Mouse (Mus musculus) frontal cortex, postnatal 10 days (tissue): ENCODE results near the gene Arsj.

Experiments used
- DNase-seq, 2 experiments: peaks; one replicate each; pipeline ENCODE4 v3.0.0; 2022; ENCODE audit warnings: low spot score in 2 of 2, mixed read lengths in 1 of 2

Arsj gene

DNA sequence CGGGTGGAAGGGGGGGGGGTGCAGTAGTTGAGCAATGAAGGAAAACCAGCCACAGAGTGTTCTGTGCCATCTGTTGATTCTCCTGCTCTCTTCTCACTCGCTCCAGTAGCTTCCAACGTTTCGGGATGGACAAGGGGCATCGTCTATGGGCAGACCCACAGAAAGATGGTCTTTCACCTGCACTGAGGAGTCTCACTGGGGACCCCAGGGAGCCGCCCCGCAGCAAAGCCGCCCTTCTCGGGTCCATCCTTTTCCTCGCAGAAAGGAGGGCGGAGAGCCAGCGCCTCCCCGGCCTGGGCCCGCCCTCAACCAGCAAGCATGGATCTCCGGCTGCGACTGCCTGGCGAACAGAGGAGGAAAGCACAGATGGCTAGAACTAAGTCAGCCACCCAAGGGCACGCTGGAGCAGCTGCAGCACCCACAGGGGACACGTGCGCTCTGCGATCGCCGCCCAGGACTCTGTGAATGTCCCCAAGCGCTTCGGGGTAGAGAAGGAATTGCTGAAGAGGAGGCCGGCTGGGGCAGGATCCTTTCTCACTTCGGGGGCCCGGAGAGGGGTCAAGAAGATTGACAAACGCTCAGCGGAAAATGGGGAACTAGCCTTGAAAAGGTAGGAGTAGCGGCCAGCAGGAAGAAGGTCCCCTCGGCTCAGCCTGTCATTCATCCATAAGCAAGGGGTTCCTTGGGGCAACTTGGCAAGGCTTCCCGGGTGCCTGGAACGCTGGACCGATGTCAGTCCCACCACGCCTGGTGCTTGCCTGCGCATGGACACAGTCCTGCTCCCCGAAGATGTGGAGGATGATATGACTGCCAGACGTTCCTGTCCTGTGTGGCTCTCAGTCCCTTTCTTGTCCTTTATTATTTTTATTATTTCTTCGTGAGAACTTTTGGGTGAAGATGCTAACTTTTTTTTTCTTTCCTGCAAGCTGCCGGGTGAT, at the start of gene Arsj:
Gene Arsj, plus strand, starts transcription at position 117 of the 938 bp plus-strand sequence.
- peak in 1 of 2 experiments; percentile 20 for DNase-seq

DNA sequence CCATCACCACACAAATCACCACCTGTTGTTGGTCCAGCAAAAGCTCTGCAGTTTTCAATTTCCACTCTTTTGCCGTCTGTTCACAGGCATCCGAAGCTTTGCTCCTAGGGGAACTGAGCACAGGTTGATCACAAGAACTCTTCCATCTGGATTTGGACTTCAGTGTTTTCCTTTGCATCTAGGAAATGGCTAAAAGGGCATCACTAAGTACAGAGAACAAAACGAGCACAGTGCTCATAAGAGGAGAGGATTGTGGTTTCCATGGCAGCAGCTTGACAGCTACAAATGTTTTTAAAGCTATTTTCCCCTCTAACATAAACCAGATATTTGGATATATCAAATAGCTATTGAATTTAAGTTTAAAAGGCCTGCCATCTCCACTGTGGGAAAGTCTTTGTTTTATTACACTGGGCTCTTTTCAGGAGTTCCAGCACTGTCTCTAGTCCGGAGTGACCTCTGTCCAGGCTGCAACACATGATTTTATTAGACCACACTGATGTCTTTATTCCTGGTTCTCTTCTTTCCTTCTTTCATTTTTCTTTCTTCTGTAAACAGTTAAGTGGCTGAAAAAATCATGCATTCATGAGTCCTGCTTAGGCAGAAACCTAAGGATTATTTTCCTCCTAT, 38.5 kb upstream of the Arsj start:
- DNase-seq, result no peak

DNA sequence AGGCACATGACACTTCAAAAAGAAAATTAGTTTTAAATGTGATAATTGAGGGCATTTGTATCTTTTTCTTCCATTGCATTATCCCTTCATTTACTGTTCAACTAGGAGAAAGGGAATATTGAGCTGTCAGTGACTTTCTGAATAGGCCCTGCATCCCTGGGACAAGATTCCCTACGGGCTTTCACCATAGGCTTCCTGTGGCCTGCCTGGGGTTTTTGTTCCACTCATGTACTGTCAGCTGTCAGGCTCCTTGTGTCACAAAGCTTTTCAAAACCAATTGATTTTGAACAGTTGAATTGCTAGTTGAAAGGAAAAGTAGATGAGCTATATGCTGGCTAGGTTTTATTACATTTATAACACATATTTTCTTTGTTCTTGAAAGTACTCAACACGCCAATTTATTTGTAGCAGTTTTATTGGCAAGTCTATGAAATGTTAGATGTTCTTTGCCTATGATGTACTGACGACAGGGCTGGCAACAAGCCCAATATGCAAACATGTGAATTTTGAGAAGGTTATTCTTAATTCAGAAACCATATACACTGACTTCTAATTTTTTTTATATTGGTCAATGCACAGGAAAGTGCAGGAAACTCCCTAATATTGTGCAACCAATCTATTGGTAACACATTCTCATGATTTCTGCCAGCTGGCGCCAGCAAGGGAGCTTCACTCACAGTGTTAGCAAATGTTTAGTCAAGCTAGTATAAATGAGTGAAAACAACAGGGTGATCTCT, 37.4 kb upstream of the Arsj start:
- DNase-seq, result no peak

DNA sequence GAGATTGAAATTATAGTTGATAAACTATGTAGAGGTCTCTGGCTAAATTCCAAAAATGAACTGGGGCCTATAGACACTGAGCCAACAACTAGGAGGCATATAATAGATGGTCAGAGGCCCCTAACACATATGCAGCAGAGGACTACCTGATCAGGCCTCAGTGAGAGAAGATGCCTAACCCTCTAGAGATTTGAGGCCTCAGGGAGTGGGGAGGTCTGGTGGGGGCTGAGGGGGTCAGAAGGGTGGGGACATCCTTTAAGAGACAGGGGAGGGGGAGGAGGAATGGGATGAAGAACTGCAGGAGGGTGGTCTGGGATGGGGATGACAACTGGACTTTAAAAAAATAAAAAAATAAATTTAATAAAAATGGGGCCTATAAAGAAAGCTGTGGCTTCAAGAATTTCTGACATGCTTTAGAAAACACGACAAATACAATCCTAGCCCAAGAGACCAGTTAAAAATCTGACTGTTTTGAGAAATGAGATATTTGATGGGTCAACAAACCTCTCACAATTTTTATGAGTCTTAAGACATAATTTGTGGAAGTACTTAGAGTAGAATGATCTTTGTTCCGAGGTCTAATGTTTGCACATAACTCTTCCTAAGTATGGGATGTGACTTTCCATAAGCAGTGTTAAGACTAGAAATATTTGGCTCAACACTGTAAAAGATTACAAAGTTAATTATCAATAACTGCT, 36.7 kb upstream of the Arsj start:
- no peak for DNase-seq

DNA sequence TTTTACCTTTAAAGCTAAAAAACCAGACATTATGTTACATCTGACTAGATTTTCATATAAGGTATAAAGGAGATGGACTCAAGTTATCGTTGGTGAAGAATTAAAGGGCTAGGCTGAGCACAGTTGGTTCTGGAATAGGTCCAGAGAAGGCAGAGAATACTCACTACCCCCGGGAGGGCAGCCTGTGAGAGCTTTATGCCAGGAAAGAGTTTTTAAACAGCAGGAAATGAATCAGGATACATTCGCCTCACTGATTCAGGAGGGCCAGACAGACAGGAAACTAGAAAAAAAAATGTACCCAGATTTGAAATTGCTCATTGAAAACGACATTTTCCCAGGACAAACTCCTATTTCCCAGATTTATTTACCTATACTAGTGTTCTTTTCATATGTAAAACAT, 28.2 kb upstream of the Arsj start:
- no peak for DNase-seq

DNA sequence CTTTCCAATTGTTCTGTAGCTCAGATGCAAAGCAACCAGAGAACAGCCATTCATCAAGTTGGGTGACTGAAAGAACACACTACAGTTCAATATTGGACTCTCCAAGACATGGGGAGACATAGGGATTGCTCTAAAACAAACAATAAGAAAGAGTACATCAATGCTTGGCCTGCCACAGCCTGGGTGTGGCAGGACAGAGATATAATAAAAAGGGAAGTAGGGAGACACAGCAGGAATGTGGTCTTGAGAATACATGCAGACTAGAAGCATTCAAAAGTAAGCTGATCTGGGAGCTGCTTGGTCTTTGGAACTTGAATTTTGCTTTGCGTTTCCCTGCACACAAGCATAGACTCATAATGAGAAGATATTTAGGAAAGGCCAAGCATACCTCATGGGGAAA, 18.7 kb upstream of the Arsj start:
- DNase-seq, result no peak

DNA sequence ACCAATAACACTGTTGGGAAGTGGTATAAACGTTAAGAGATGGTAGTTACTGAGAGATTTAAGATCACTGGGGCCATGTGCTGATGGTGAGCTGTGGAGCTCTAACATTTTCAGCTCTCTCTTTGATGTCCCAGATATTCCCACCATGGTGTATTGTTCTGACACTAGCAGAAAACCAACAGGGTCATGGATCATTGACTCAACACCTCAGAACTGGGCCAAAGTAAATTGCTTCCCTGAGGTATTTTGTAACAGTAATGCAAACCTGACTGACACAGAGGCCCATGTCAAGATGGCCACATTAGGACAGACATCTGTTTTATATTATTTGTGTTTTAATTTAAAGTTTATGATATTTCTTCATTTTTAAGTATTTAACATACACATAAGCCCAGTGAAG, 3.7 kb upstream of the Arsj start:
- no peak for DNase-seq

DNA sequence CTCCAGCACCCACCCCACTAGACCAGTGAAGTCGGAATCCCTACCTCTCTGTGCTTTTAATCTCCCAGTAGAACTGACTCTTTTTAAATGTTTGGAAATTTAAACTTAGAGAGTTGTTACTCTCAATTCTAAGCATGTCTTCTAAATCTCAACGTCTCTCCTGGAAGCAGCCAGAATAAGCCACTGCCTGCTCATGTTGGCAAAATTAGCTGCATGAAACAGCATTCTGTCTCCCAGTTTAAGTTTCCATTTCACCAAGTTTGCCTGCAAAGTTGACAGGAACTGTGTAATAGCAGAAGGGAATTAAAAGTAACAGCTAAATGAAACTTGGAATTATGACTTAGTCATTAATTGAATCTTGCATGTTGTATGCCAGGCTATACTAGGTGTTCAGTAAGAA, 1.1 kb upstream of the Arsj start:
- no peak for DNase-seq

DNA sequence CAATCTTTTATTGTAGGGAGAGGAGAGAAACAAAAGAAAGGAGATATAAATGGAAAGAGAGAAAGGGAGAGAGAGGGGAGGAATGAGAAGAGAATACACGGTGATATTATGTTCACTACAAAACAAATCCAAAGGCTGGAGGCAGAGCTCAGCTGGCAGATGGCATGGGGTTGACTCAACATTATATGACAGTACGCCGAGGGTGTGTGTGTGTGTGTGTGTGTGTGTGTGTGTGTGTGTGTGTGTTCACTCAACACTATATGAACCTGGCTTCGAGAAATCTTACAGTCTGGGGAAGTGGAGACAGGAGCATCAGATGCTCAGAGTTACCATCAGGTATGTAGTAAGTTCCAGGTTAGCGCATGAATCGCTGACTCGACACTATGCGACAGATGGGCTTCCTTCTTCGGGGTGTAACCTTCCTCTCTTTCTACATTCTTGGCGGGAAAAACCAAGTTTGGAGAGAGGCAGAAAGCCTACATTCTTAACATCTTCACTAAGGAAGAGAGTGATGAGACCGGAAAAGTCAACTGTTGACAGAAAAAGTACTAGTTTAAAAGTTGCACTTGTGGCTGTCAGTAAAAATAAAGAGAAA, 456 bp upstream of the Arsj start:
- DNase-seq, result peak in 1 of 2 experiments; percentile 11

DNA sequence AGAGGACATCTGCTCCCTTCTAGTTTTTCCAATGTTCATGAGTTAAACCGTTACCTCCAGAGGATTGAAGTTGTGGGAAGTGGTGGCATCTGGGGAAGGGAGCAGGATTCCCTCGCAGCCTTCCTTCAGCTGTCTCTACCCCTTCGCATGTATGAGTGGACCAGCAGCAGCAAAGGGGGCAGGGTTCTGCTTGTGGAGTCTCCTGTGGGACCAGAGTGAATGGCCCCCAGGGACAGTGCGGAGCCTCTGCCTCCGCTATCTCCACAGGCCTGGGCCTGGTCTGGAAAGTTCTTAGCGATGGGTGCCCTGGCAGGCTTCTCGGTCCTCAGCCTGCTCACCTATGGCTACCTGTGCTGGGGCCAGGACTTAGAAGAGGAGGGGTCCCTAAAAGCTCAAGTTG, 1.1 kb downstream of the Arsj start:
- no peak for DNase-seq

DNA sequence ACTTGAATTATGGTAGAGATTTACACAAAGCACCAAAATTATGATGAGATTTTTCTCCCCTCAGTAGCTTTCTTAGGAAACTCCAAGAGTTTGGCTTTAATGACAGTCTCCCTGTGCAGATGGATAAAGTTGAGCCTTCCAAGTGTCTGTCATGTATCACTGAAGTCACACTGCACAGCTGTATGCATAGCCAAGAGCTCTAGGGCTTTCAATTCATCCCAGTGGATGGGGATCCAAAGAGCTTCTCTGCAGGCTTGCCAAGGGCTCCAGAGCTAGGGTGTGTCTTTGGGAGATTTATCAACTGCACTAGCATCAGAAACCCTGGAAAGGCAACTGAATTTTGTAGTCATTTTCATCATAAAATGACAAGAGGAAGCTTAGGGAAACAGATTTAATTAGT, 7.1 kb downstream of the Arsj start:
- no peak for DNase-seq

DNA sequence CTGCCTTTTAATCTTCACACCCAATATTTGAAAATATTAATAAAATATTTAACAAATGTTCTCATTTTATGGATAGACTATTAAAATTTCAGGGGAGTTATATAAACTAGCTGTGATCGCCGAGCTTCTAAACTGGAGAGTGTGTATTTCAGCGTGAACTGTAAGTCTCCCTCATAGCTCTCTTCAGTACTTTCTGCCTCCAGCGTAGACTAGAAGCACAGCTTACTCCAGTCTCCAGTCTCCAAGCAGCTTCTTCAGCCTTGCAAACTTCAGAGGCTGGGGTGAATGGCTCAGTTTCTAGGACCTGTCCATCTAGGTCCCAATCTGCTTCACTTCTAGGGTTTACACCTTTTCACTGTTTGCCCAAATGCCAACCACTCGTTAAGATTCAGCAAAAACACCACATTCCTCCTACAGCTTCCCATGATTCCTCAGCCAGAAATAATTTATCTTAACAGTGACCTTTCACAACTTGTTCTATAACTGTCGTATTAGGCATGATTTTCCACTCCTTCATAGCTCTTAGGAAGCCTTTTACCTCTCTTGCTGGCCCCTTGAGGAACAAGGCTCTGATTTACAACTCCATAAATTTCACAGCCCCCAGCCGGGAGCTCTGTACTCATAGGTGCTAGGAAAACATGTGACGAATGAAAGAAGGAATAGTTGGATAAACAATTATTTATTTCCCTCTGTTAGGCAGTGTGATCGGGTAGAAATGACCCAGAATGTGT, 9.5 kb downstream of the Arsj start:
- DNase-seq, result no peak

DNA sequence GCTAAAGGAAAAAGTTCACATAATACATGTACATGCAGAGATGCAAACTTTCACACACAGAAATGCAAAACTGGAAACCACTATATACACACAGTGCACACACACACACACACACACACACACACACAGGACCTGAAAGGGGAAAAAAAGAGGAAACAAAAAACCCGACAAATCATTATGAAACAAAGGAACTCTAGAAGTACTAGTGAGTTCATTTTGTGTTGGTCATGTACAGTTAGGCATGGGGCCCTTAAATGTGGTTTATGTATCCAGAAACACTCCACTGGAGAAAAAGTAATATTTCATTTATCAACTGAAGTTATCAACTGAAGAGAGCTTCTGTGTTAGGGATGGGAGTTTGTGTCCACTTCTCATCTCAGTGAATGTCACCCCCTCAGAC, 10.2 kb downstream of the Arsj start:
- no peak for DNase-seq

DNA sequence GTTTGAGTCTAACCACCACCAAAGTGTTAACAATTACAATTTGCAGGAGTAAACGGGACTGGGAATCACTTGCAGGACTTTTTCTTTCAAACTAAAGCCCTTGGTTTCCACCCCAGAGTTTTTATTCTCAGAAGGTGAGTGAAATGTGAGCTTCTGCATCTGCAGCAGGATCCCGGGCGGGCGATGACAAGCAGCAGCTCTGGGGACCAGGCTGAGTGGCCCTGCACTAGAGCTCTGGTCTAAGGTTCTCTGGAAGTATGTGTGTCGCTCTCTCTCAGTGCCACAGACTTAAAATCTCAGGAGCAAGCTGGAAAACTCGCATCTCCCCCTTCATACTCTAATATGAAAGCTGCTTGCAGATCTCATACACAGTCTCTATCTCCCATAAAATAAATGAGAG, 15.8 kb downstream of the Arsj start:
- no peak for DNase-seq

DNA sequence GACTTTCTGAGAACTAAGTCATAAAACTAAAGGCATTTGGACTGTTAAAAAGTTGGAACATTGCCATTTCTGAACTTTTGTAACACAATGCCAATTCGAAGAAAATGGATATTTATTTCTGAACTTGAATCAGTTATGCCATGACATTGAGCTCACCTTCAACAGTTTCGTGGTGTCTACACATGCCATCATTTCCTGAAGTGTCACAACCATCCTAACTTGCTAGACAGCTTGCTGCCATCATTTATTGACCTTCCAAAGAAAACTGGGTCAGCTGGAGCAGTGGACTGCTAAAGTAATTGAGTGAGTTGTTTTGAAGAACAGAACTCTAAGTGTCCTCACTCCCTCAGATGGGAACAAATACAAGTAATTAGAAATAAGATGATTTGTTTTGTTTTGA, 16.2 kb downstream of the Arsj start:
- DNase-seq, result no peak

DNA sequence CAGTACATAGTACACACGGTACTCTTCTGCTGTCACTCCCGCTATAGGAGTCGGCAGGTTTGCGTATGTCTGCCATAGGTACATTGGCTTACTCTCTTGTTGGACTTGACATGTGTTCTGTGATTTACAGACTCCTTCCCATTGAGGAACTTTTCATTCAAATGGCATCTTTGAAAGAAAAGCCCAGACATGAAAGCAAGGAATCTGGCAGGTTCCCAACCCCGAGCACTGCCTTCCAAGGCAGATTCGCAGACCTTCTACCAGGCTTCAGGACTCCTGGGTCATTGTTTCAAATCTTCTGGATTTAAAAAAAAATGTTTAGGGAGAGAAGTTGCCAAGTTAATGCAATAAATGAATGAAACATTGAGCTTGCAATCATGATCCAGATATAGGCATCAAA, 19.8 kb downstream of the Arsj start:
- no peak for DNase-seq

DNA sequence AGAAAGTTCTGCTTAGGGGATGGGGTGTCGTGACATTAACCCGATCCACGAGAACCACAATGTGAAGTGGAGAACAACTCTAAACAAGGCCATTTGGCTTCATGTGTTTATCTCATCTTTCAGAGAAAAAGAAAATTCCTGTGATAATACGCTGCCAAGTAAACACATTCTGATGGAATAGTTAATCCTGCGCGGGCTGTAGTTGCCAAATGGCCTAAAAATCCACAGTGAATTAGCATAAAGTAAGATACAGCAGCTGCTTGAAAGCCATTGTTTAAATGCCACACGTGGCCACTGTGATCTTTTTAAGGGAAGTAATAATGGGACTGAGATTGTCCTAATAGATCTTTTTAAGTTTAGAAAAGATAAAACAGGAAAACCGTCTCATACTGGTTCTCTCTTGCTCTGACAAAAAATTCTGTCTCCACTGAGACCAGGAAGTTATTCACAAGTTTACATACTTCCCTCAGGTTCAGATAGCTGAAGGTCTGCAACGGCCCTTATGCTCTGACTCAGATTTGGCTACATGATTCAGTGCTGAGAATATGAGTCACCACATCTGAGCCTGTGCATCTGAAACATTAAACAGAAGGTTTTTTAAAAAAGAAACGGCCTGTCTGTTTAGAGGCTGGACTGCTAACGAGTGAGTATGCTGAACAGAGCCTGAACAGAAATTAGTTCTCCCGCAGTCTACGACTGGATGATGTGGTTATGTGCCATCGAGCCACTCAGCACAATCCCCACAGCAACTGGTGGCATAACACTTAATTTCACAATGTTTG, 21.4 kb downstream of the Arsj start:
- no peak for DNase-seq

DNA sequence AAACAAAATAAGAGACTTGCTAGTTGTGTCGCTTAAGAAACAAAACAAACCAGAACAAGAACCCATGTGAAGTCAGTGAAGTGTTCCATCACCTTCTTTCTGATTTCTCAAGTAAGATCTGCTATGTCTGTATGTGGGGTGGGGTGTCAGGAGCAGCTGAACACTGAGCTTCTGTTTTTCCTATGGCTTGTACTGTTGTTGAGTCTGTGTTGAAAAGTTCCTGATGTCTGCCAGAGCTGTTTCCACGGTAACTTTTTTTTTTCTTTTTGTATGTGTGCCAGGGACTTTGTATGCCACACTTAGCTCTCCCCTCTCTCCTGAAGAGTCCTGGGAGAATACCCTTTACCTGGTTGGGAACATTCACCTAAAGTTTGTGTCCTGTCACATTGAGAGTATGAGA, 34.0 kb downstream of the Arsj start:
- DNase-seq, result peak in 1 of 2 experiments; percentile 17

DNA sequence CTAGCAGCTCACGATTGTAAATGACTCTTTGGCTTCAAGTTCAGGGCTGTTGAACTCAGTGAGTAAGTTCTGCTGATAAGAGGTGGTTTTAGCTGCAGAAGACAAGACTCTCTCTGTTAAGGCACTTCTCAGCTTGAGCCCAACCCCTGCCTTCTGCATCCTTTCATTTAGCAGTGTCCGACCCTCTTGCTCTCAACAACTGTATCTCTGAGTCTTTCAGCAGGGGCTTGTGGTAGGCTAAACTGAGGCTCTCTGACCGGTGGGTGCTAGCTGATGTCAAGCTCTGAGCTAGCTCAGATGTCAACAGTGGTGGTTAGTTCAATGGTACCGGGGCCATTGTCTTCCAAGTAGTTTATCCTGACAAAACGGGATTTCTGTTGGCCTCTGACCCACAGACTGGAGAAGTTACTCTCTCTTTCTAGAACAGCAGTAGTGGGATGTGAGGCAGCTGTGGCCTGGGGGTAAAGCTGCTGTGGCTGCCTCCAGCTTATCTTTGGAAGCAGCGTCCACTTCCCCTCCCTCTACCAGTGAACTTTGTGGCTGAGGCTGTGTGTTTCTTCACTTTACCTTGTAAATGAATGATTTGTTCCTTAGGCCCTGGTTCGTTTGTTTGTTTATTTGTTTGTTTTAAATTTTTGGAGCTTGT, 34.6 kb downstream of the Arsj start:
- no peak for DNase-seq

DNA sequence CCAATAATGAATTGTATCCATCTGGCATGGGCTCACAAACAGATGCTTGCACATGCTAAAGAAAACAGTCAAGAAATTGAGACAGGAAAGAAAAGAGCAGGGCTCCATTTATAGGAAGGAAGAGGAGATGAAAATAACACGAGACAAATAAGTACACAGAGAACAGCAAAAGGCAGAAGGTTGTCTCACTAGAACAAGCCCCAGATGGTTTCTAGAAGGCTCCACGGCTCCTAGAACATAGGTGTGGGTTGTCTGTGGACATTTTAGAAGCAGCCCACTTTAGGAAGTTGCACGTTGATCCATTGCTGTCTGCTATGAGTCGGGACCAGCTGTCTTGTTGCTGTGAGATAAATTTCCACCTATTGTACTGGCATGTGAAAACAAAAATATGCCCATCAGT, 37.2 kb downstream of the Arsj start:
- DNase-seq, result no peak
